Mouse (Mus musculus): Measurements from ENCODE around the gene Zbtb16. TPM values are rescaled to one million over a fixed set of nuclear protein-coding genes. Genes with fewer than 3 reads are reported as not detected.
A peak's percentile ranks its signal among the peaks of the same experiment; 100 is the strongest.

Gene Zbtb16
- total RNA-seq, 1 experiment: 0.36 TPM

DNA sequence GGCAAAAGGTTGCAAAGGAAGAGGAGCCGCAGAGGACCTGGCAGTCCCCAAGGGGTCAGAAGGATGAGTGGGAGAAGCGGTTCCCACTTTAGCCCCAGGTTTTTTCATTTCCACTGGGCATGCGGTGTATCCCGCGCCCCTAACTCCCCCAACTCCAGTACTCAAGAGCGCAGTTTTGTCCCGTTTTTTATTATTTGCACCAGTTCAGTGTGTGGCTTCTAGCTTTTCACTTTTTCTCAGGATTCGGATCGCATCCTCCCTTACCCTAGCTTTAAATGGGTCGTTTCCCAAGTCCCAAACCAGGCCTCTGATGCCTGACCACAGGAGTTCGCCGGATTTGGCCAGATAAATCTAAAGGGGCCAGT is 526 bp upstream of the Zbtb16 start:
- DNase-seq (ENCODE audit: low read depth, low spot score): no peak
- Histone ChIP-seq H3K4me1 (ENCODE audit: control insufficient read depth in 2 of 2, insufficient read depth in 2 of 2, low read length in 2 of 2, poor library complexity in 1 of 2) (no peaks in the 10 kb centered on the region; a peak in 1 of 4 replicates), H3K9me3 (ENCODE audit: control insufficient read depth, insufficient read depth, low read depth, low read length) (no peaks in the 10 kb centered on the region), H3K9ac (ENCODE audit: insufficient read depth, low read depth, low read length, poor library complexity, severe bottlenecking) (peak overlapping the region; percentile 18; the same call in 1 of the 2 replicates), H3K36me3 (ENCODE audit: control insufficient read depth, insufficient read depth, low read length, poor library complexity, severe bottlenecking) (no peaks in the 10 kb centered on the region), H3K27ac (ENCODE audit: insufficient read depth, low read depth, low read length, poor library complexity, severe bottlenecking) (no peak overlapping the region), H3K4me3 (ENCODE audit: insufficient read depth in 1 of 2, low read depth in 1 of 2, low read length in 2 of 2, poor library complexity in 1 of 2, severe bottlenecking in 1 of 2) (peak overlapping the region; percentile 74 to 76)
- in situ Hi-C loops (cut with MboI; ENCODE audit: low sequenced_read_pairs in 2 of 2, unreplicated experiment in 2 of 2): no loop called here
- TF ChIP-seq HCFC1 (IDR thresholded peaks at IDR 0.05; ENCODE audit: borderline replicate concordance, insufficient read depth, low read length) (no peak), ZNF384 (IDR thresholded peaks at IDR 0.05; ENCODE audit: low read depth, low read length) (no peak), ZC3H11A (IDR thresholded peaks at IDR 0.05; ENCODE audit: borderline replicate concordance, low read depth, low read length) (no peak), CHD2 (IDR thresholded peaks at IDR 0.05; ENCODE audit: low read depth, low read length) (no peak), MAFK (IDR thresholded peaks at IDR 0.05; ENCODE audit: insufficient read depth, low read depth, low read length) (no peak)

GRCm38 (mm10) chr9:48834541-48835411 is 1.2 kb downstream of the Zbtb16 start:
- in situ Hi-C loops (cut with MboI; ENCODE audit: low sequenced_read_pairs in 2 of 2, unreplicated experiment in 2 of 2): no loop called here
- Histone ChIP-seq H3K4me1 (ENCODE audit: control insufficient read depth in 2 of 2, insufficient read depth in 2 of 2, low read length in 2 of 2, poor library complexity in 1 of 2) (no peaks in the 10 kb centered on the region; a peak in 1 of 4 replicates), H3K9ac (ENCODE audit: insufficient read depth, low read depth, low read length, poor library complexity, severe bottlenecking) (no peak overlapping the region), H3K27ac (ENCODE audit: insufficient read depth, low read depth, low read length, poor library complexity, severe bottlenecking) (no peak overlapping the region), H3K36me3 (ENCODE audit: control insufficient read depth, insufficient read depth, low read length, poor library complexity, severe bottlenecking) (no peaks in the 10 kb centered on the region), H3K4me3 (ENCODE audit: insufficient read depth in 1 of 2, low read depth in 1 of 2, low read length in 2 of 2, poor library complexity in 1 of 2, severe bottlenecking in 1 of 2) (peak overlapping the region; percentile 10 to 51; a peak in 3 of 4 replicates), H3K9me3 (ENCODE audit: control insufficient read depth, insufficient read depth, low read depth, low read length) (no peaks in the 10 kb centered on the region)
- DNase-seq (ENCODE audit: low read depth, low spot score): no peak
- no peak for TF ChIP-seq MAFK (IDR thresholded peaks at IDR 0.05; ENCODE audit: insufficient read depth, low read depth, low read length)
- TF ChIP-seq ZNF384 (IDR thresholded peaks at IDR 0.05; ENCODE audit: low read depth, low read length): no peak
- no peak for TF ChIP-seq HCFC1 (IDR thresholded peaks at IDR 0.05; ENCODE audit: borderline replicate concordance, insufficient read depth, low read length)
- TF ChIP-seq ZC3H11A (IDR thresholded peaks at IDR 0.05; ENCODE audit: borderline replicate concordance, low read depth, low read length): no peak
- no peak for TF ChIP-seq CHD2 (IDR thresholded peaks at IDR 0.05; ENCODE audit: low read depth, low read length)

- H3K27ac ChIP-seq (ENCODE audit: insufficient read depth, low read depth, low read length, poor library complexity, severe bottlenecking): no peak overlapping the region
- H3K36me3 ChIP-seq (ENCODE audit: control insufficient read depth, insufficient read depth, low read length, poor library complexity, severe bottlenecking): no peaks in the 10 kb centered on the region
- no peaks in the 10 kb centered on the region; a peak in 1 of 4 replicates for H3K4me1 ChIP-seq (ENCODE audit: control insufficient read depth in 2 of 2, insufficient read depth in 2 of 2, low read length in 2 of 2, poor library complexity in 1 of 2)
- no peak overlapping the region for H3K9ac ChIP-seq (ENCODE audit: insufficient read depth, low read depth, low read length, poor library complexity, severe bottlenecking)
- no peak overlapping the region for H3K4me3 ChIP-seq (ENCODE audit: insufficient read depth in 1 of 2, low read depth in 1 of 2, low read length in 2 of 2, poor library complexity in 1 of 2, severe bottlenecking in 1 of 2)
- in situ Hi-C loops (cut with MboI; ENCODE audit: low sequenced_read_pairs in 2 of 2, unreplicated experiment in 2 of 2): no loop called here
- no peak for DNase-seq (ENCODE audit: low read depth, low spot score)
- TF ChIP-seq ZC3H11A (IDR thresholded peaks at IDR 0.05; ENCODE audit: borderline replicate concordance, low read depth, low read length) (no peak), MAFK (IDR thresholded peaks at IDR 0.05; ENCODE audit: insufficient read depth, low read depth, low read length) (no peak)
- no peaks in the 10 kb centered on the region for H3K9me3 ChIP-seq (ENCODE audit: control insufficient read depth, insufficient read depth, low read depth, low read length)
Measured at GRCm38 (mm10) chr9:48834006-48834405, 2.0 kb downstream of the Zbtb16 start.

DNA sequence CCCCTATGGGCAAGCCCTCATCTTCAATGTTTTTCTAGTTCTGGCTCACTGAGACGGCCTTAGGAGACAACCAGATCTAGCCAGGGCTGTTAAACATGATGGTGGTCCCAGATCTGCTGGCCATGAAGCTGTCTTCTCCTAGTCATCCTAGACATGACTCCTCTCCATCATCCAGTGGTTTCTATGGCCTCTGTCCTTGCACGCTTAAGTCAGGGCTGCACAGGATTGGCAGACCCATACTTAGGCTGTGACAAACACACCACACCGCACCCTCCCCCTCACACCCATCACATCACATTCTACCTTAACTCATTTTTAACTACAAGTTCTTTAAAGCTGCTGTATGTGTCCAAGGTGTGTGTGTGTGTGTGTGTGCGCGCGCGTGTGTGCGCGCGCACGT is 2.5 kb downstream of the Zbtb16 start:
- Histone ChIP-seq H3K9me3 (ENCODE audit: control insufficient read depth, insufficient read depth, low read depth, low read length) (no peaks in the 10 kb centered on the region), H3K4me1 (ENCODE audit: control insufficient read depth in 2 of 2, insufficient read depth in 2 of 2, low read length in 2 of 2, poor library complexity in 1 of 2) (no peaks in the 10 kb centered on the region; a peak in 1 of 4 replicates), H3K27ac (ENCODE audit: insufficient read depth, low read depth, low read length, poor library complexity, severe bottlenecking) (no peak overlapping the region), H3K4me3 (ENCODE audit: insufficient read depth in 1 of 2, low read depth in 1 of 2, low read length in 2 of 2, poor library complexity in 1 of 2, severe bottlenecking in 1 of 2) (no peak overlapping the region), H3K9ac (ENCODE audit: insufficient read depth, low read depth, low read length, poor library complexity, severe bottlenecking) (no peak overlapping the region), H3K36me3 (ENCODE audit: control insufficient read depth, insufficient read depth, low read length, poor library complexity, severe bottlenecking) (no peaks in the 10 kb centered on the region)
- no peak for DNase-seq (ENCODE audit: low read depth, low spot score)
- in situ Hi-C loops (cut with MboI; ENCODE audit: low sequenced_read_pairs in 2 of 2, unreplicated experiment in 2 of 2): no loop called here
- no peak for TF ChIP-seq HCFC1 (IDR thresholded peaks at IDR 0.05; ENCODE audit: borderline replicate concordance, insufficient read depth, low read length)
- TF ChIP-seq CHD2 (IDR thresholded peaks at IDR 0.05; ENCODE audit: low read depth, low read length): no peak
- TF ChIP-seq ZC3H11A (IDR thresholded peaks at IDR 0.05; ENCODE audit: borderline replicate concordance, low read depth, low read length): no peak
- TF ChIP-seq MAFK (IDR thresholded peaks at IDR 0.05; ENCODE audit: insufficient read depth, low read depth, low read length): no peak
- no peak for TF ChIP-seq ZNF384 (IDR thresholded peaks at IDR 0.05; ENCODE audit: low read depth, low read length)
